Mouse (Mus musculus): ENCODE data around the gene Tmem120a.

GRCm38 (mm10) chr5:135705383-135705782 lies 38.9 kb downstream of the Tmem120a start:
- TF ChIP-seq ZNF384 (IDR thresholded peaks at IDR 0.05; ENCODE audit: low read depth, low read length) = no peak
- no peak for TF ChIP-seq ZC3H11A (IDR thresholded peaks at IDR 0.05; ENCODE audit: borderline replicate concordance, low read depth, low read length)

Data from ES-E14 (cell line).